Mouse (Mus musculus): ENCODE measurements at regions not wholly inside any gene's neighbourhood (a gene's known extent, or its start where the extent isn't known, plus 50 kb on each side); places are given as distances from the start of the nearest gene placed in this dataset.
"Not testable (repeated sequence)": the region's sequence is repeated elsewhere in the genome, so short reads cannot be mapped to it uniquely, and the experiment has no call there.

GRCm38 (mm10) chr11:12589757-12590373 lies 125.1 kb upstream of the Cobl start:
- no peak for DNase-seq

DNA sequence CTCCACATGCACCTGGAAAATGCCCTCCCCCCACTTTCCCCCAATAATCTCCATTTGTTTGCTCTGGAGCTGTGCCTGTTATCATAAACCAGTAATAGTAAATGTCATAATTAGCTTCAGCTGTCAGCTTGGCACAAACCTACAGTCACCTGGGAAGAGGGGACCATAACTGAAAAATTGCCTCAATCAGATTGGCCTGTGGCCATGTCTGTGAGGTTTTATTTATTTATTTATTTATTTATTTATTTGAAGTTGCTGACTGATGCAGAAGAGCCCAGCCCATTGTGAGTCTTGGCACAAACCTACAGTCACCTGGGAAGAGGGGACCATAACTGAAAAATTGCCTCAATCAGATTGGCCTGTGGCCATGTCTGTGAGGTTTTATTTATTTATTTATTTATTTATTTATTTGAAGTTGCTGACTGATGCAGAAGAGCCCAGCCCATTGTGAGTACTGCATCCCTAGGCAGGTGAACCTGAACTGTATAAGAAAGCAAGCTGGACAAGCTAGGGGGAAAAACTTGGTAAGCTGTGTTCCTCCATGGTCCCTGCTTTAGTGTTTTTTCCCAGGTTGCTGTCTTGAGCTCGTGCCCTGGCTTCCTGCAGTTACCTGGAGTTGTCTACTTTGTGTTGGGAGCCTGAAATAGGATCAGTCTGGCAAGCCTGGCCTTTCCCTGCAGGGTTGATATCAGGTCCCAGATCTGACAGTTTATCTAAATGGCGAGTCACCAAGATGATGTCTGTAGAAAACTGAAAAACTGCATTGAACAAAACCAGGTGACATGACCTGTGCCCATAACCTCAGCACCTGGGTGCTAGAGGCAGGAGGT lies 120.3 kb upstream of the Cobl start:
- DNase-seq, result not testable (repeated sequence)

GRCm38 (mm10) chr11:12578999-12579576 lies 114.3 kb upstream of the Cobl start:
- peak; percentile 62 to 72 for DNase-seq

DNA sequence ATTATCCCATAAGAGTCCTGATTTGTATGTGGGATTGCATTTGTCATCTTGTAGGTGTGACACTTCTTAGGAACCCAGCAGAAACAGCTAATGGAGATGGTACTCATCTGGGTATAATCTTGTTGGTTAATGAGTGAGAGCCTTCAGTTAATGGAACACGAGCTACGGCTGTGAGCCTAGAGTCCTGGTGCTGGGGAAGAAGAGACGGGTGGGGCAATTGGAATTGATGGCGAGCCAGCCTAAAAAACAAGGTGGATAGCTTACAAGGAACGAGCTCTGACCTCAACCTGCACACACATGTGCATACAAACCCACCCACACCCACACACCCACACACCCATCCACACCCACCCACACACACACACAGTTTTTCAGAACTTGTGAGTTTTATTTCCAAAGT lies 94.9 kb upstream of the Cobl start:
- no peak for DNase-seq

GRCm38 (mm10) chr11:12558995-12559633 lies 94.4 kb upstream of the Cobl start:
- no peak for DNase-seq

- no peak for DNase-seq
Observed at GRCm38 (mm10) chr11:12558176-12558575, 93.4 kb upstream of the Cobl start.

DNA sequence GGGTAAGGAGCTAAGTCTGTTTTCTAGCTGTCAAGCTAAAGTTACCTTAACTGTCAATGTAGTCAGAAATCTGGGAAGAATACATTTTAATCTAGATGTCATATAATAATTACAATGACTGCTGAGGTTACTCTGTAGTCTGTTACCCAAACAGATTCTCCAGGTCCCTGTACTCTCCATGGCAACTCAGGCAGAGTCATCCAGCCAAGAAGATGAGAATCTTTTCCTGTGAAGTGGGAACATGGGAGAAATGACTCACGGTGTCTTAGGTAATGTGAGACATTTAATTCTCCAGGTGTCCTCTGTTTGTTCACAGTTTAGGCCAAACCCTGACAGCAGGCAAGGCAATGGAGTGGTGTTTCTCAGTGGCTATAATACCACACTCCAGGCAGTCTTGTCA lies 81.0 kb upstream of the Cobl start:
- DNase-seq, result no peak

DNA sequence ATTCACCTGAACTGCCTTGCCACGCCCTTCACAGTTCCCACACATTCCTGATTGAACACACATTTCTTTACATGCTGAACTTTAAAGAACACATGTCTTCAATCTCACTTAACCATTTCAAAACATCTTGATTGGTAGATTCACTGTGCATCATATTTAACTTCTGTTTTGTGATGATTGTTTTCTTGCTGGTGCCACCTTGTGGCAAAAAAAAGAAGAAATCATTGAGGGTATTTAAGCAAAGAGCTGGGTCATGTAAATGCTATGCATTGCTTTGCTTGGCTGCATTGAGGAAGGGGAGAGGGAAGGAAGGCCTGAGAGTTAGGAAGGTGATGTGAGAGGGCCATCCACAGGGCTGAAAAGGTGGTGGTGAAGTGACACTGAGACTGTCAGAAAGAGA lies 78.3 kb upstream of the Cobl start:
- no peak for DNase-seq

DNA sequence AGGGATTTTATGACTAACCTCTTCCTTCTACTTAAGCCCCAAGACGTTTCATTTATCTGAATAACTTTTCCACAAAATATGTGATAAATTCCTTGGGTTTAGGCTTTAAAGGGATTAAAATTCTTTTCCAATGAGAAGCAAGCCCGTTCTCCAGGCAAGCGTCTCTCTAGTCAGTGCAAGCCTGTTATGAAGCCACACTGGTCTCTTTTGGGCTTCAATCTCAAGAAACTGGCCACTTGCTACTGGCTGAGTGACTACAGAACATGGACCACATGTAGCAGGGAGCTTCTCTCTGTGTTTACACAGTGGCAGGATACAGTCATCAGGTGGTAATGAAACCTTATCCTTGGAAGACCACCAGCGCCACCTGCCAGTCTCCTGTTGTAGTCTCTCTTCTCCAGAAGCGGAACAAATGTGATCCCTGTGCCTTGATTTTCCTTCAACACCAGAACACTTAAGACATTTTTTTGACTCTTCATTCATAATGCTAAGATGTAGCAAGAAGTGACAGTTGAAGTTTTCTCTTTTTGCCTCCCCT lies 75.6 kb upstream of the Cobl start:
- DNase-seq, result peak; percentile 61 to 67

- peak in 1 of 2 experiments; percentile 26 for DNase-seq
Observed at GRCm38 (mm10) chr11:12535063-12535462, 70.3 kb upstream of the Cobl start.

DNA sequence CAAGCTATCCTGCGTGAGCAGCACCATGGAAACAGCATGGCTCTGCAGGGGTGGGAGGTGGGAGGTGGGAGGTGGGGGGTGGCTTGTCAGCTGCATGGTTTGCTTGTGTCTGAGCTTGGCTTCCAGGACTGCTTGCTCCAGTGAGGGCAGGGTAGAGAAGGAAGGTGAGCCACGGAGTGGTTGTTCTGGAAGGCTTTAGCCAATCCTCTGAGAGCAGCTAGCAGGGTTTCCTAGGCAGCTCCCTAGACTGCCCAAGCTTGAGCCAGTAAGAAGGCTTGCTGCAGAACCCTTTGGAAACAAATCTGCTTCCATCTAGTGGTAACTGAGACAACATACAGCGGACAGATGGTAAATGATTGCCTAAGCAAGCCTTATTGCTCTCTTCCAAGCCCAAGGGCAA lies 67.5 kb upstream of the Cobl start:
- DNase-seq, result peak; percentile 57 to 75

DNA sequence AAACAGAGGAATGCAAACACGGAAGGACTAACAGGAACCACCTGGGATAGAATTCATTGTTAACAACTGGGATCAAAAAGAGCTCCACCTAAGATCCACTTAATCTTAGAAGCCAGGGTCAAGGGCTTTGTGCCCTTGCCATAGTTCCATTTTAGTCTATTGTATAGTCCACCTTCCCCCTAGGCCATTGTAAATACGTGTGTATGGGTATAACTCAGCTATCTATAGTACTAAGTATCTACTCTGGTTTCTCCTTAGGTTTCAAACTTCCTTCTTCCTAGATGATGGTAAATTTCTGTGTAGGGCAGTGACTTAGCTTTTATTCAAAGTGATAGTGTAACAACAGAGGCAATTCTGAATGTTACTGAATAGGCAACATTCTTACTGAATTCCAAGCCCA lies 57.3 kb upstream of the Cobl start:
- not testable (repeated sequence) for DNase-seq

DNA sequence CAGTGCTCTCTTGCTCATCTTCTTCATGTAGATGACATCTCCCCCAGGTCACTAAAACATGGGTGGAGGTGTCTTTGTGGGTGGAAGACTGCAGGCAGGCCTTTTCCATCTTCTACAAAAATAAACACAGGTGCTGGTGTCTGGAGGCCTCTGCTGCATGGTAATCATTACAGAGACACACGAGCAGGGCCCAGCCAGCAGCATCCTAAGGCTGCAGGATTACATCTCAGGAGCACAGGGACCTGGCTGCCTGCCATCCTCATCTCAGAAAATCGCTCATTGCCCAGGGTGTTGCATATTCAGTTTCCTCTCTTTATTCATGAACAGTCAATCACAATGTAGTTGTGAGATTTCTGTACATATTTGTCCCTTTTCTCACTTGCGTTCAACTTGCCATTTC lies 56.5 kb upstream of the Cobl start:
- peak; percentile 14 to 27 for DNase-seq

DNA sequence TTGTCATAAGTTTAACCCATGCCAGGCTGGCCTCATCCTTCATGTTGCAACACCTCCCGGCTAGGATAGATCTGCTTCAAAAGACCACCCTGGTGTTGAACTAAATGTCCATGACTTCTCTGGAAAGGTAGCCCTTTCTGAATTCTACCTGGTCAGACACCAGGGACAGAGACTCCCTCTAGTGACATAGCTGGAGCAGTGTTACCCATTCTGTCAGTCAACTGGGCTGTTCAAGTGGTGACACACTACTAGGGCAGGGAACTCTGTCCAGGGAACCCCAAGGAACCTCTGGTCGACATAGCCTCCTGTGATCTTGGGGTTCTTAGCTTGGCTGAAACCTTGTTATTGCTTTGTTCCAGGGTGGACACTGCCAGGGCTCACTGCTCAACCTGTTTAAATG lies 51.6 kb upstream of the Cobl start:
- DNase-seq, result no peak
